Mouse (Mus musculus): ENCODE measurements around the gene Srsf4. TPM values are rescaled to one million over a fixed set of nuclear protein-coding genes. Genes with fewer than 3 reads are reported as not detected.
A peak's percentile ranks its signal among the peaks of the same experiment; 100 is the strongest.

The Srsf4 gene
- polyA plus RNA-seq, 1 experiment from 2014 or later = 131 TPM

GRCm38 (mm10) chr4:131906423-131906822 is 33.0 kb downstream of the Srsf4 start:
- DNase-seq (peak; percentile 62), ATAC-seq (ENCODE audit: insufficient read depth) (peak; percentile 19; the same call in 1 of the 2 replicates)
- Histone ChIP-seq H3K9ac (no peak overlapping the region), H3K36me3 (ENCODE audit: insufficient read depth) (peaks cover 36% of the 10 kb centered on the region), H3K4me3 (ENCODE audit: low read depth, low read length) (no peak overlapping the region), H3K4me2 (no peak overlapping the region), H3K27me3 (ENCODE audit: insufficient read depth, low read length) (no peaks in the 10 kb centered on the region), H3K27ac (ENCODE audit: low read depth) (no peak overlapping the region), H3K4me1 (ENCODE audit: insufficient read depth) (0 out of 2 replicates have a peak, but pooled peaks cover 4% of the 10 kb centered on the region), H3K9me3 (ENCODE audit: low read depth, low read length) (no peaks in the 10 kb centered on the region)
- TF ChIP-seq CTCF (IDR thresholded peaks at IDR 0.05; ENCODE audit: low read depth) = no peak
- 26% methylated on average over 6 of the region's 6 CpGs for WGBS

- Histone ChIP-seq H3K36me3 (ENCODE audit: insufficient read depth) (peaks cover 22% of the 10 kb centered on the region; the same call in 1 of the 2 replicates), H3K4me3 (ENCODE audit: low read depth, low read length) (no peak overlapping the region), H3K27me3 (ENCODE audit: insufficient read depth, low read length) (peaks cover 4% of the 10 kb centered on the region; the same call in 1 of the 2 replicates), H3K4me2 (no peak overlapping the region), H3K9me3 (ENCODE audit: low read depth, low read length) (no peaks in the 10 kb centered on the region), H3K9ac (no peak overlapping the region), H3K4me1 (ENCODE audit: insufficient read depth) (0 out of 2 replicates have a peak, but pooled peaks cover 4% of the 10 kb centered on the region), H3K27ac (ENCODE audit: low read depth) (no peak overlapping the region)
- peak; percentile 57 for TF ChIP-seq CTCF (IDR thresholded peaks at IDR 0.05; ENCODE audit: low read depth)
- ATAC-seq (ENCODE audit: insufficient read depth) (no peak), DNase-seq (peak; percentile 41)
- WGBS = 90% methylated on average over 3 of the region's 3 CpGs
Observed at GRCm38 (mm10) chr4:131907912-131908311, 34.5 kb downstream of the Srsf4 start.

- ATAC-seq (ENCODE audit: insufficient read depth) = peak; percentile 22; the same call in 1 of the 2 replicates
- WGBS = 7% methylated on average over 19 of the region's 21 CpGs
- peaks cover 5% of the 10 kb centered on the region; the same call in 1 of the 2 replicates for H3K36me3 ChIP-seq (ENCODE audit: insufficient read depth)
Observed at GRCm38 (mm10) chr4:131910237-131910994, 37.0 kb downstream of the Srsf4 start.

GRCm38 (mm10) chr4:131911521-131911920 is 38.1 kb downstream of the Srsf4 start:
- no peak overlapping the region for H3K4me2 ChIP-seq
- H3K9ac ChIP-seq = no peak overlapping the region
- peaks cover 11% of the 10 kb centered on the region; the same call in 1 of the 2 replicates for H3K4me1 ChIP-seq (ENCODE audit: insufficient read depth)
- DNase-seq (no peak), ATAC-seq (ENCODE audit: insufficient read depth) (no peak)
- no peak overlapping the region for H3K27ac ChIP-seq (ENCODE audit: low read depth)
- 28% methylated on average over 5 of the region's 5 CpGs for WGBS
- H3K36me3 ChIP-seq (ENCODE audit: insufficient read depth) = no peaks in the 10 kb centered on the region
- H3K27me3 ChIP-seq (ENCODE audit: insufficient read depth, low read length) = peaks cover 33% of the 10 kb centered on the region
- TF ChIP-seq CTCF (IDR thresholded peaks at IDR 0.05; ENCODE audit: low read depth) = no peak
- no peaks in the 10 kb centered on the region for H3K9me3 ChIP-seq (ENCODE audit: low read depth, low read length)
- H3K4me3 ChIP-seq (ENCODE audit: low read depth, low read length) = no peak overlapping the region

More at GRCm38 (mm10) chr4:131910237-131910994, 37.0 kb downstream of the Srsf4 start:
- H3K4me1 ChIP-seq (ENCODE audit: insufficient read depth) = peaks cover 10% of the 10 kb centered on the region; the same call in 1 of the 2 replicates
- H3K27ac ChIP-seq (ENCODE audit: low read depth) = no peak overlapping the region
- H3K9me3 ChIP-seq (ENCODE audit: low read depth, low read length) = no peaks in the 10 kb centered on the region
- H3K9ac ChIP-seq = no peak overlapping the region; the same call in 1 of the 2 replicates
- no peak for TF ChIP-seq CTCF (IDR thresholded peaks at IDR 0.05; ENCODE audit: low read depth)
- H3K27me3 ChIP-seq (ENCODE audit: insufficient read depth, low read length) = peaks cover 22% of the 10 kb centered on the region
- peak; percentile 63 for DNase-seq
- H3K4me2 ChIP-seq = peak overlapping the region; percentile 52
- 0 out of 2 replicates have a peak overlapping the region, but pooled peaks have one; percentile 12 for H3K4me3 ChIP-seq (ENCODE audit: low read depth, low read length)

GRCm38 (mm10) chr4:131913526-131913925 is 40.1 kb downstream of the Srsf4 start:
- H3K4me3 ChIP-seq (ENCODE audit: low read depth, low read length) = no peak overlapping the region
- no peak for TF ChIP-seq CTCF (IDR thresholded peaks at IDR 0.05; ENCODE audit: low read depth)
- 51% methylated on average over 10 of the region's 10 CpGs for WGBS
- peaks cover 11% of the 10 kb centered on the region; the same call in 1 of the 2 replicates for H3K4me1 ChIP-seq (ENCODE audit: insufficient read depth)
- DNase-seq (no peak), ATAC-seq (ENCODE audit: insufficient read depth) (no peak)
- no peak overlapping the region for H3K9ac ChIP-seq
- no peak overlapping the region for H3K4me2 ChIP-seq
- H3K36me3 ChIP-seq (ENCODE audit: insufficient read depth) = no peaks in the 10 kb centered on the region
- H3K27ac ChIP-seq (ENCODE audit: low read depth) = no peak overlapping the region
- peaks cover 44% of the 10 kb centered on the region for H3K27me3 ChIP-seq (ENCODE audit: insufficient read depth, low read length)
- no peaks in the 10 kb centered on the region for H3K9me3 ChIP-seq (ENCODE audit: low read depth, low read length)

- no peaks in the 10 kb centered on the region for H3K9me3 ChIP-seq (ENCODE audit: low read depth, low read length)
- no peak overlapping the region for H3K9ac ChIP-seq
- WGBS = 13% methylated on average over 9 of the region's 9 CpGs
- no peak overlapping the region for H3K27ac ChIP-seq (ENCODE audit: low read depth)
- TF ChIP-seq CTCF (IDR thresholded peaks at IDR 0.05; ENCODE audit: low read depth) = no peak
- no peak for DNase-seq
- no peak for ATAC-seq (ENCODE audit: insufficient read depth)
- H3K4me2 ChIP-seq = no peak overlapping the region
- no peaks in the 10 kb centered on the region for H3K36me3 ChIP-seq (ENCODE audit: insufficient read depth)
- H3K4me1 ChIP-seq (ENCODE audit: insufficient read depth) = peaks cover 11% of the 10 kb centered on the region; the same call in 1 of the 2 replicates
- H3K27me3 ChIP-seq (ENCODE audit: insufficient read depth, low read length) = peaks cover 48% of the 10 kb centered on the region
- no peak overlapping the region for H3K4me3 ChIP-seq (ENCODE audit: low read depth, low read length)
Observed at GRCm38 (mm10) chr4:131914046-131914643, 40.7 kb downstream of the Srsf4 start.

All from lung, embryonic 14.5 days (tissue).